Mouse (Mus musculus) thymus, adult 2 months (tissue): Measurements from ENCODE around the gene Ubl4a. TPM values are rescaled to one million over a fixed set of nuclear protein-coding genes. Genes with fewer than 3 reads are reported as not detected.

Experiments used
- DNase-seq: peaks from one replicate; pipeline ENCODE4 v3.0.0; 2021
- H3K27ac ChIP-seq: fragments of 200-500 bp; 2 replicates; pipeline ENCODE4 v1.5.1; 2012; ENCODE audit warnings: low read length, control low read depth; ENCODE audit not compliant: control insufficient read depth, insufficient read depth
- H3K27me3 ChIP-seq: fragments of 200-500 bp; 2 replicates; pipeline ENCODE4 v1.6.1; 2012; ENCODE audit warnings: mild to moderate bottlenecking, low read length, moderate library complexity, mixed read lengths; ENCODE audit not compliant: control insufficient read depth, insufficient read depth
- H3K36me3 ChIP-seq: fragments of 200-500 bp; 2 replicates; pipeline ENCODE4 v1.6.1; 2012; ENCODE audit warnings: mild to moderate bottlenecking, low read length, moderate library complexity; ENCODE audit not compliant: control insufficient read depth, insufficient read depth
- H3K4me1 ChIP-seq: fragments of 200-500 bp; replicated peaks from 2 replicates; pipeline ENCODE4 v1.6.1; 2012; ENCODE audit warnings: low read length; ENCODE audit not compliant: control insufficient read depth, insufficient read depth
- H3K4me3 ChIP-seq: fragments of 200-500 bp; 2 replicates; pipeline ENCODE4 v1.5.1; 2012; ENCODE audit warnings: mild to moderate bottlenecking, low read length, control low read depth, moderate library complexity; ENCODE audit not compliant: control insufficient read depth, insufficient read depth
- CTCF ChIP-seq: fragments of 200-500 bp; IDR thresholded peaks from 2 replicates; pipeline ENCODE4 v1.5.1; 2012; ENCODE audit warnings: mild to moderate bottlenecking, control low read depth, low read length, moderate library complexity, borderline replicate concordance; ENCODE audit not compliant: control insufficient read depth, poor library complexity, insufficient read depth; ENCODE audit errors: extremely low read depth
- POLR2A ChIP-seq: fragments of 200-500 bp; IDR thresholded peaks from 2 replicates; pipeline ENCODE4 v1.6.1; 2012; ENCODE audit warnings: mild to moderate bottlenecking, low read length, control low read depth, moderate library complexity; ENCODE audit not compliant: control insufficient read depth, poor library complexity, insufficient read depth; ENCODE audit errors: extremely low read depth
- WGBS: fragments of 180-500 bp; shearing (Covaris S2); methylation state at CpG from one replicate; pipeline ENCODE4 v1.1.7; 2018; 5-methylcytosine and 5-hydroxymethylcytosine counted together
- polyA plus RNA-seq: library from polyadenylated mRNA; depleted of rRNA; stranded (reverse); fragments of >200 nt; gene quantifications from 2 replicates; pipeline ENCODE4 v1.2.3, GENCODE M21; 2012; rRNA removed

Gene Ubl4a
- polyA plus RNA-seq = 52.7 and 53.8 TPM in 2 replicates

DNA sequence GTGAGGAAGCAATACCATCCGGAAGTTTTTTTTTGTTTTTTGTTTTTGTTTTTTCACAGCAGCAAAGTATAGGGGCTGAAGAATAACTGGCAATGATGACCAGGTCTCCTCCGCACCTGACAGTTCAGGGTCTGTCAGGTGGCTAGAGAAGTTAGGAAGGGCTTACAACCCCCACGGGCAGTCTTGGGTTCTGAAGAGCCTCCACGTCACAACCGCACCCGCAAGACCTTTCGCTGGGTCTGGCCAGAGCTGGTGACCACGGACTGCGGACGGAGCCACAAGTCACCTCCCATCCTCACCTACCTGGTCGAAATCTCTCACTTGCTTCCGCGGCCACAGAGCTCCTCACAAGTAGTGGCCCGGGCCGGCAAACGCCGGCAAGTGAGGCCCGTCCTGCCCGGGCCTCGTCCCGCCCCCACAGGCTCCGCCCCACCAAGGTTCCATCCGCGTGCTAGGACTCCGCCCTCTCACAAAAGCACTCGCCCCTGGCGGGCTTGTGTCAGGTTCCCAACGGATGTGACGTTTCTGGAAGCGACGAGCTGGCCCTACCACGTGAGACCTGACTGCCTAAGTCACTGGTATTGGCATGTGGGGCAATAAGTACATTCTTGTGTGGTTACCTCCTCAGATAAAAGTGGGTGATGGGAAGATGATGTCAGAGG is at the start of gene Ubl4a, which contains the start of gene Slc10a3:
Gene Ubl4a, minus strand, starts transcription at position 331 of the 662 bp plus-strand sequence.
Gene Slc10a3, minus strand, starts transcription at position 462 of the 662 bp plus-strand sequence.
- TF ChIP-seq POLR2A (0 out of 2 replicates have a peak, but pooled peaks have one; percentile 33), CTCF (no peak)
- under 1% methylated on average over 32 of the region's 32 CpGs for WGBS
- no peak within 1 kb of the TSS for H3K27ac ChIP-seq

GRCm38 (mm10) chrX:74413377-74413776 is 40.4 kb upstream of the Ubl4a start:
- no peak for TF ChIP-seq POLR2A
- TF ChIP-seq CTCF = no peak
- Histone ChIP-seq H3K36me3 (no peaks in the 10 kb centered on the region), H3K27ac (no peak overlapping the region), H3K4me1 (no peaks in the 10 kb centered on the region), H3K4me3 (no peak overlapping the region), H3K27me3 (no peaks in the 10 kb centered on the region)
- peak; percentile 70 for DNase-seq

More for the DNA sequence above, at the start of gene Ubl4a, which contains the start of gene Slc10a3:
- peak; percentile 82 for DNase-seq
- H3K36me3 ChIP-seq = no peaks in the 10 kb centered on the region
- H3K4me1 ChIP-seq = 0 out of 2 replicates have a peak, but pooled peaks cover 4% of the 10 kb centered on the region
- H3K4me3 ChIP-seq = peak within 1 kb of the TSS; percentile 91
- no peaks in the 10 kb centered on the region for H3K27me3 ChIP-seq

- no peaks in the 10 kb centered on the region for H3K4me1 ChIP-seq
- H3K36me3 ChIP-seq = no peaks in the 10 kb centered on the region
- no peaks in the 10 kb centered on the region for H3K27me3 ChIP-seq
- no peak overlapping the region for H3K27ac ChIP-seq
- no peak overlapping the region for H3K4me3 ChIP-seq
- no peak for TF ChIP-seq CTCF
- no peak for TF ChIP-seq POLR2A
- 9% methylated on average over 2 of the region's 2 CpGs for WGBS
- no peak for DNase-seq
Measured at GRCm38 (mm10) chrX:74408340-74408739, 35.3 kb upstream of the Ubl4a start.

- H3K4me1 ChIP-seq = no peaks in the 10 kb centered on the region
- no peak for TF ChIP-seq POLR2A
- no peak for TF ChIP-seq CTCF
- 85% methylated on average over 3 of the region's 3 CpGs for WGBS
Measured at GRCm38 (mm10) chrX:74400136-74400535, 27.1 kb upstream of the Ubl4a start.

DNA sequence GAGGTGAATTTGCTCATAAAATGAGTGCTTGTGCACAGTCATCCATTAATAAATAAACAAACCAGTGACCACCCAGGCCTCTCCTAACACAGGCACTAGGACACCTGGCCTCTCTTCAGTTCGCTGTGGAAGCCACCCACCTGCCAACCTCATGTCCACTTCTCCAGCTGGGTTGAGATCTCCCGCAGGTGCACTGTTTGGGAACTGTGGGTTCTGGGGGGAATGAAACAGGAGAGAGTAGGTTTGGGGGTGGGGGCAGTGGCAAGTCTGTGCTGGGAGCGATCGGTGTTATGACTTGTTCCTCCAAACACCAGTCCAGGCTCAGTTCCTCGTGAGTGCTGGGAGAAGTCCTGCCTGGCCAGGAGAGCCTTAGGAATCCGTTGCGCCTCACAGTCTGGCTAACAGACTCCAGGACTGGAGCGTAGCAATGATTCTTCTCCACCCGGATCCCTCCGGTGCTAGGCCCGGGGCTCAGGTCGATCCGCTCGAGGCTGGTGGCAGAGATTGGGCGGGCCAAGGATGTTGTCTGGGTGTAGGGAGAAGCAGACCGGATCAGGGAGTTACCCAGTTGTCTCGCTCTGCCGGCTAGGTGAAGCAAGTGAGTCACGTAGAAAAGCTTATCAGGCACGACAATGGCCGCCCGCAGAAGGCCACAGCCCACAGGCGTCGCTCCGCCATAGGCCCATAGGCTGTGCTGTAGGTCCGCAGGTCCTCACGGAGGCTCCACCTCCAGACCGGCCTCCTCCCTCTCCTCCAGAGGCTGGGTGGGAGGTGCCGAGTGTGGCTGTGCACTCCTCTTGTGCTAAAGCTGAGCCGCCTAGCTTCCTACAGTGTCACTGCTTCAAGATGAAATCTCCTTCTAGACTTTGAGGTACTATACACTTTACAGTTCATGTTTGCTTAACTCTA is 19.8 kb upstream of the Ubl4a start, which contains the start of the genes Fam3a and Ikbkg:
Gene Fam3a, minus strand, starts transcription at position 738 of the 909 bp plus-strand sequence.
Gene Ikbkg, plus strand, starts transcription at position 756 of the 909 bp plus-strand sequence.
- WGBS = 3% methylated on average over 30 of the region's 30 CpGs
- Histone ChIP-seq H3K4me3 (peak within 1 kb of the TSS; percentile 80), H3K4me1 (peaks cover 4% of the 10 kb centered on the region), H3K27ac (peak within 1 kb of the TSS; percentile 55), H3K27me3 (no peaks in the 10 kb centered on the region), H3K36me3 (no peaks in the 10 kb centered on the region)
- peak; percentile 82 for DNase-seq
- TF ChIP-seq POLR2A = no peak

More at GRCm38 (mm10) chrX:74400136-74400535, 27.1 kb upstream of the Ubl4a start:
- Histone ChIP-seq H3K27me3 (no peaks in the 10 kb centered on the region), H3K27ac (no peak overlapping the region), H3K36me3 (no peaks in the 10 kb centered on the region), H3K4me3 (no peak overlapping the region)
- no peak for DNase-seq

DNA sequence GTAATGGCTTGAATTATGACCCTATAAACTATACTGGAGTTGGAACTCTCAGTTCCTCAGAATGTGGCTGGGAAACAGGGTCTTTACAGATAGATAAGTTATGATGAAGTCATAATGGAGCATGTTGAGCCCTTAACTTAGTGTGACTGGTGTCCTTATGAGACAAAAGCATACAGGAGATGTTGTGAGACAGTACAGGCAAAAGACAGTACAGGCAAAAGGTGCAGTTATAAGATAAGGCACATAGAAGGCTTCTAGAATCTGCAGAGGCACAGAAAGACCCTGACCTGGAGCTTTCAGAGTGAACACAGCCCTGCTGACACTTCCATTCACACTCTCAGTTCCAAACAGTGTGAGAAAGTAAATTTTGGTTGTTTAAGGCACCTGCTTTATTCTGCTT is 15.1 kb upstream of the Ubl4a start:
- no peak for TF ChIP-seq CTCF
- no peak for TF ChIP-seq POLR2A
- peaks cover 6% of the 10 kb centered on the region; the same call in 1 of the 2 replicates for H3K36me3 ChIP-seq

More for the DNA sequence above, 15.1 kb upstream of the Ubl4a start:
- no peak overlapping the region for H3K4me3 ChIP-seq
- no peak overlapping the region for H3K27ac ChIP-seq
- DNase-seq = no peak
- H3K27me3 ChIP-seq = no peaks in the 10 kb centered on the region
- H3K4me1 ChIP-seq = peaks cover 3% of the 10 kb centered on the region
